25 mouse cellular contexts compared by ENCODE assay signal in the genomic region with DNA sequence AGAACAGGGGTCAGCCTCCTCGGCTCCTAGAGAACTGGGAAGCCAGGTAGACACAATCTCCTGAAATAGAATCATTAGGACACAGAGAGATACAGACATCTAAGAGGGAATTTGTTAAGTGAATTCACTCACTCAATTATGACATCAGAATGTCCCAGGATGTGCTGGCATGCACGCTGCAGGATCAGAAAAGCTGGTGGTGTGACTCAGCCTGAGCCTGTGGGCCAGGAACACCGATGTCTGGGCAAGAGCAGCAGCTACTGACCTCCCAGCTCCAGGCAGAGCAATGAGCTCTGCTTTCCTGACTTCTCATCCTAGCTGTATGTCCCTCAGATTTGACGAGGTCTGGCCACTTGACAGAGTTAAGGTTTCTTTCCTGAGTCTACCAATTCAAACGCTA. TPM values are rescaled to one million over a fixed set of nuclear protein-coding genes. Genes with fewer than 3 reads are reported as not detected.
DNase-seq lines count a peak whose midpoint lies in the region; TF ChIP-seq lines count a peak whose summit lies in the region.
"Had no signal": no experiment of that assay in that cellular context is flagged by ENCODE, and none has a peak within 500 bp of the region (broad histone marks: within the 10 kb centered on the region; RNA-seq: fewer than 3 reads in every experiment).

No protein-coding gene starts in this region.

- H3K4me3 ChIP-seq in myocyte = no peak overlapping the region
- H3K4me3 ChIP-seq: erythroblast, embryonic 14.5 days; forebrain, embryonic 13.5 days; heart, embryonic 12.5 days; hindbrain, embryonic 13.5 days; layer of hippocampus, adult 2 months; left cerebral cortex, adult 2 months; liver, embryonic 12.5 days; neural tube, embryonic 12.5 days had no signal

- no peaks in the 10 kb centered on the region for H3K36me3 ChIP-seq in myocyte (ENCODE audit: control insufficient read depth, insufficient read depth)
- H3K36me3 ChIP-seq: heart, embryonic 12.5 days; hindbrain, embryonic 13.5 days; liver, embryonic 12.5 days; neural tube, embryonic 12.5 days had no signal

- H3K4me2 ChIP-seq in myocyte (ENCODE audit: low read depth) = peak overlapping the region; percentile 77
- H3K4me2 ChIP-seq: forebrain, embryonic 13.5 days; heart, embryonic 12.5 days; hindbrain, embryonic 13.5 days; liver, embryonic 12.5 days; midbrain, embryonic 11.5 days; neural tube, embryonic 12.5 days had no signal

- no peaks in the 10 kb centered on the region for H3K27me3 ChIP-seq in myocyte (ENCODE audit: control insufficient read depth, insufficient read depth, insufficient read length)
- H3K27me3 ChIP-seq: forebrain, embryonic 13.5 days; hindbrain, embryonic 13.5 days; neural tube, embryonic 12.5 days had no signal

- H3ac ChIP-seq in myocyte (ENCODE audit: control insufficient read depth, insufficient read length) = no peak overlapping the region

- DNase-seq in adrenal gland, adult (ENCODE audit: inconsistent age in 2 of 2, low spot score in 1 of 2) = peak; percentile 75 to 78
- no peak for DNase-seq in adrenal gland, postnatal 4 days (ENCODE audit: low spot score in 2 of 2)
- DNase-seq in gastrocnemius, postnatal 14 days = peak; percentile 26
- DNase-seq in gastrocnemius, postnatal 4 days (ENCODE audit: low spot score in 2 of 2) = no peak
- DNase-seq in adipocyte (ENCODE audit: low spot score) = peak; percentile 24
- DNase-seq in left cerebral cortex, postnatal 10 days (ENCODE audit: extremely low spot score in 1 of 2, low spot score in 2 of 2) = no peak
- no peak for DNase-seq in frontal cortex, postnatal 14 days (ENCODE audit: low spot score in 2 of 2)
- DNase-seq: cerebellum, adult 2 months; cerebellum, postnatal 14 days; heart, adult 11 months; heart, postnatal 4 days; kidney, adult 8-10 months; left cerebral cortex, postnatal 4 days; liver, postnatal 0 days; lung, postnatal 36 days had no signal

- TF ChIP-seq POLR2A in myocyte (IDR thresholded peaks at IDR 0.05; ENCODE audit: insufficient read length, low read depth) = no peak

- no peaks in the 10 kb centered on the region for H3K79me2 ChIP-seq in myocyte (ENCODE audit: control insufficient read depth, insufficient read depth)

- intact Hi-C loops in gastrocnemius, postnatal 14 days (cut with DNase I; ENCODE audit: low total_unique reads) = no loop called here
- intact Hi-C loops in left cerebral cortex, postnatal 10 days (cut with DNase I) = no loop called here

TF ChIP-seq in myocyte, 11 proteins besides CTCF, POLR2A, EP300 and RAD21:
- TF ChIP-seq REST (IDR thresholded peaks at IDR 0.05; ENCODE audit: insufficient read depth, insufficient read length) (no peak), MYOD1 (IDR thresholded peaks at IDR 0.05; ENCODE audit: control insufficient read depth in 1 of 3, insufficient read length in 2 of 3, low read depth in 2 of 3) (no peak), CEBPB (IDR thresholded peaks at IDR 0.05; ENCODE audit: insufficient read depth, poor library complexity, severe bottlenecking) (no peak), TCF3 (IDR thresholded peaks at IDR 0.05; ENCODE audit: insufficient read length, low read depth) (no peak), MYOG (IDR thresholded peaks at IDR 0.05; ENCODE audit: control insufficient read depth in 1 of 3, insufficient read depth in 1 of 3, insufficient read length in 2 of 3, low read depth in 2 of 3) (no peak), SRF (IDR thresholded peaks at IDR 0.05; ENCODE audit: control insufficient read depth, insufficient read length, low read depth) (no peak), POLR2AphosphoS2 (IDR thresholded peaks at IDR 0.05; ENCODE audit: insufficient read length, low read depth) (no peak), TCF12 (IDR thresholded peaks at IDR 0.05; ENCODE audit: insufficient read depth, poor library complexity, severe bottlenecking) (no peak), MAX (IDR thresholded peaks at IDR 0.05; ENCODE audit: low read depth) (no peak), E2F4 (IDR thresholded peaks at IDR 0.05; ENCODE audit: insufficient read depth) (no peak), USF1 (IDR thresholded peaks at IDR 0.05; ENCODE audit: low read depth) (no peak)

RNA-seq across cellular contexts. Expression of gene Slc23a2, which starts 7.8 kb away (rescaled TPM):
- total RNA-seq in adrenal gland, postnatal 4 days (2021) = 10 to 100 TPM; 60.4 to 67.4 TPM
- 1 to 10 TPM; 6.2 to 7.1 TPM for total RNA-seq in gastrocnemius, postnatal 14 days (2021)
- total RNA-seq in gastrocnemius, postnatal 4 days (2021) = 10 to 100 TPM; 12.0 to 14.5 TPM
- 14.5 TPM for polyA plus RNA-seq in myocyte (2012; fragmentation: generic; extraction: Trizol)
- 10 to 100 TPM; 99.1 to 99.3 TPM for total RNA-seq in left cerebral cortex, postnatal 10 days (2021)
- polyA plus RNA-seq: erythroblast, embryonic 14.5 days had no signal

Comparison
In these comparisons a context has a peak if more than half of its experiments do, and no peak if none do; other contexts are left out.
1. DNase-seq: peak in adrenal gland, adult (2 of 2), gastrocnemius, postnatal 14 days (single experiment) and adipocyte (single experiment); none in adrenal gland, postnatal 4 days (0 of 2), gastrocnemius, postnatal 4 days (0 of 2), left cerebral cortex, postnatal 10 days (0 of 2) and frontal cortex, postnatal 14 days (0 of 2).